Mouse (Mus musculus) cerebellum, adult 2 months (tissue): ENCODE measurements around the gene Zfp384. TPM values are rescaled to one million over a fixed set of nuclear protein-coding genes. Genes with fewer than 3 reads are reported as not detected.

ENCODE experiments used
- DNase-seq, 2 experiments: peaks; one replicate each; pipeline ENCODE4 v3.0.0; 2021
- H3K27ac ChIP-seq: fragments of 200-500 bp; 2 replicates; pipeline ENCODE4 v1.5.1; 2012; ENCODE audit warnings: low read length, control low read depth, inconsistent platforms; ENCODE audit not compliant: insufficient read depth
- H3K27me3 ChIP-seq: fragments of 200-500 bp; 2 replicates; pipeline ENCODE4 v1.6.1; 2012; ENCODE audit warnings: inconsistent platforms, mild to moderate bottlenecking, low read length, moderate library complexity; ENCODE audit not compliant: control insufficient read depth, insufficient read depth
- H3K4me1 ChIP-seq: fragments of 200-500 bp; 2 replicates; pipeline ENCODE4 v1.6.1; 2011; ENCODE audit warnings: low read length; ENCODE audit not compliant: control insufficient read depth, insufficient read depth
- H3K4me3 ChIP-seq: fragments of 200-500 bp; replicated peaks from 2 replicates; pipeline ENCODE3; 2011; ENCODE audit warnings: mild to moderate bottlenecking, low read depth, low read length, control low read depth; ENCODE audit not compliant: insufficient read depth
- CTCF ChIP-seq: fragments of 200-500 bp; IDR thresholded peaks from 2 replicates; pipeline ENCODE4 v1.5.1; 2011; ENCODE audit warnings: low read depth, mild to moderate bottlenecking, control low read depth, low read length, moderate library complexity, borderline replicate concordance; ENCODE audit not compliant: insufficient read depth
- POLR2A ChIP-seq: fragments of 200-500 bp; IDR thresholded peaks from 2 replicates; pipeline ENCODE4 v1.6.1; 2011; ENCODE audit warnings: low read length, control low read depth, borderline replicate concordance; ENCODE audit not compliant: insufficient read depth
- WGBS: fragments of 180-500 bp; shearing (Covaris S2); methylation state at CpG from one replicate; pipeline ENCODE4 v1.1.7; 2018; 5-methylcytosine and 5-hydroxymethylcytosine counted together
- polyA plus RNA-seq: library from polyadenylated mRNA; depleted of rRNA; stranded (reverse); fragments of >200 nt; gene quantifications from 2 replicates; pipeline ENCODE4 v1.2.3, GENCODE M21; 2012; rRNA removed

Zfp384 gene
- 57.3 and 64.8 TPM in 2 replicates for polyA plus RNA-seq

- DNase-seq: no peak
- 5% methylated on average over 3 of the region's 3 CpGs for WGBS
- no peaks in the 10 kb centered on the region for H3K27me3 ChIP-seq
- no peaks in the 10 kb centered on the region; the same call in 1 of the 2 replicates for H3K4me1 ChIP-seq
- H3K27ac ChIP-seq: peak within 1 kb of the TSS; percentile 98
- TF ChIP-seq CTCF (no peak), POLR2A (no peak)
- H3K4me3 ChIP-seq: peak within 1 kb of the TSS; percentile 78
Observed at GRCm38 (mm10) chr6:125009129-125009180, at the start of gene Zfp384. TSS of gene Zfp384 (plus strand) at chr6:125009145.

- 71% methylated on average over 13 of the region's 13 CpGs for WGBS
- TF ChIP-seq CTCF (no peak), POLR2A (no peak)
- no peak for DNase-seq
- no peak overlapping the region for H3K27ac ChIP-seq
- H3K4me3 ChIP-seq: no peak overlapping the region
- peaks cover 5% of the 10 kb centered on the region for H3K4me1 ChIP-seq
- H3K27me3 ChIP-seq: no peaks in the 10 kb centered on the region
Observed at GRCm38 (mm10) chr6:124959960-124960359, 49.0 kb upstream of the Zfp384 start.

DNA sequence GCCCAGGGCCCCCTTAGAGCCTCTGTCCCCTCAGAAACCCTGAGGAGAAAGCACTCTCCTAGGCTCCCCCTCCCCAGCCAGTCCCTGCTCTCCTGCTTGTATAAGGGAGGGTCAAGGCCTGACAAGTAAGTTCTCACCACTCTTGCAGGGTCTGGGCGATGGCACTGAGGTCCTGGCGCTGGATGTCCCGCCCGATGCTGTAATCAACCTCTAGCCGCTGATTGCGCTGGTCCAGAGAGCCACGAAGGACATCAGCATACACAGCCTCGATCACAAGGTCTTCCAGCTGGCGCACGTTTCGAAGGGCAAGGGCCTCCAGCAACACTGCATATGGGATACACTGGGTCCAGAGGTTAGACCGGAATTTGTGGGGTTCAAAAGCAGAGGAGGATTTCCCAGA lies 47.9 kb upstream of the Zfp384 start:
- Histone ChIP-seq H3K4me3 (no peak overlapping the region), H3K27ac (no peak overlapping the region), H3K27me3 (no peaks in the 10 kb centered on the region), H3K4me1 (peaks cover 5% of the 10 kb centered on the region)
- WGBS: 93% methylated on average over 12 of the region's 12 CpGs
- no peak for DNase-seq
- TF ChIP-seq POLR2A (no peak), CTCF (no peak)

DNA sequence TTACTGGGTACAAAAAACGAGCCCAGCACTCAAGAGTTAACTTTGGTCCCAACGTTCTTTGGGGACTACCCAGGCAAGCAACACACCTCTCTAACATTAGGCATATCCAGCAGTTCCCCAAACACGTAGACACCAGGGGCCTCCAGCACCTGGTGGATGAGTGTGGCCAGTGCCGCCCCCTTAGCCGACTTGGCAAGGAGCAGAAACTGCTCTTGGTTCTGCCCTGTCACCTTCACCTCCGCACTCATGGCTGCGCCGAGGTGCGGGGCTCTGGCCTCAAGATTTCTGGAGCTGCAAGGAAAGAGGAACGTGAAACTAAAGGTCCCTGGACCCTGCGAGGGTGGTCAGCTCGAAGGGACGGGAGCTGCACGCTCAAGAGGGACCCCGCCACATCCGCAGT lies 44.3 kb upstream of the Zfp384 start:
- 29% methylated on average over 16 of the region's 16 CpGs for WGBS
- no peak for DNase-seq
- peaks cover 5% of the 10 kb centered on the region for H3K4me1 ChIP-seq

DNA sequence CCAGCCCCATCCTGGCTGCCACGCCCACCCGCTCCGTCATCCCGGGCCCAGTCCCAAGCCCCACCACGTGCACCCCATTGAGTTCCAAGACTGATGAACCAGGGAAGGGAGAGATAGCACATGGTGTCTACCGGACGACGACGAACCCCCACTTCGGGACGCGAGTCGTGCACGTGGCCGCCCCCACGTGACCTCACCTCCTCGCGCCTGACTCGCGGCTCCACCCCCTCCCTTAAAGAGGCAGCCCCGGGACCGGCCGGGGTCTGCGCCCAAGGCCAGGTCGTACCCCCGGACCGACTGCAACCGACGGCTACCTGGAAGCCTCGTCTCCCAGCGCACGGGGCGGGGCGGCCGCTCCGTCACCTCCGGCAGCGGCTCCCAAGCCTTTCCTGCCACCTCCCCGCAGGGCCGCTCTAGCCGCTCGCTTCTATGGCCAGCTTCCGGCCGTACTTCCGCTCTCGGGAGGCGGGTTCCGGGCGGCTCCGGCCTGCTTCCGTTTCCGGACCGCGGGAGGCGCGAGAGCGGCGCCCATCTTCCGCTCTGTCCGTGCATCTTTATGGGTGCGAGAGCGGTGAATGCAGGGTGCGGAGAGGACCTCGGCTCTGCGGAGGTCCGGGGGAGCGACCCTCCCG lies 43.7 kb upstream of the Zfp384 start, which contains the start of gene Cops7a:
Gene Cops7a (minus strand): TSS at position 451 of the 632 bp plus-strand sequence.
- Histone ChIP-seq H3K27me3 (no peaks in the 10 kb centered on the region), H3K27ac (peak within 1 kb of the TSS; percentile 85), H3K4me3 (peak within 1 kb of the TSS; percentile 84), H3K4me1 (peaks cover 5% of the 10 kb centered on the region; the same call in 1 of the 2 replicates)
- peak; percentile 90 for TF ChIP-seq POLR2A
- no peak for TF ChIP-seq CTCF
- peak; percentile 97 for DNase-seq
- WGBS: under 1% methylated on average over 68 of the region's 68 CpGs

More for the DNA sequence above, 44.3 kb upstream of the Zfp384 start:
- Histone ChIP-seq H3K27ac (peak overlapping the region; percentile 85; the same call in 1 of the 2 replicates), H3K4me3 (peak overlapping the region; percentile 84), H3K27me3 (no peaks in the 10 kb centered on the region)
- TF ChIP-seq CTCF (no peak), POLR2A (no peak)

DNA sequence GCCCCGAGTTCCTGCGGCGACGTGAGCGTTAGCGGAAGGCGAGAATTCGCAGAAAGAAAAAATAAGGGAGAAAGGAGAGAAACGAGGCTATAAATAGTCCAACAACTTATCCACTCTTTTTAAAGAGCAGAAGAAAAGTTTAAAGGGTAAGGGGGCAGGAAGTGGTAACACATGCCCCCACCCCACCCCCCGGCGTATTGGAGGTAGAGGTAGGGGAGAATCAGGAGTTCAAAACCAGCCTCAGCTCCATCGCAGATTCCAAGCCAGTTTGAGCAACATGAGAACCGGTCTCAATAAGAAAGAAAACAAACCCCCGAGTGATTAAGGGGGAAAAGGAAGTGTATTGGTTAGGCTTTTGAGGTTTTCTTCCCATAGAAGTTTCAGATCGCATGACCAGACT lies 43.2 kb upstream of the Zfp384 start:
- no peak for DNase-seq
- TF ChIP-seq CTCF: no peak
- Histone ChIP-seq H3K4me3 (peak overlapping the region; percentile 84), H3K27me3 (no peaks in the 10 kb centered on the region), H3K27ac (peak overlapping the region; percentile 84), H3K4me1 (peaks cover 5% of the 10 kb centered on the region; the same call in 1 of the 2 replicates)
- WGBS: 11% methylated on average over 15 of the region's 15 CpGs

- Histone ChIP-seq H3K4me3 (no peak overlapping the region), H3K4me1 (peaks cover 5% of the 10 kb centered on the region; the same call in 1 of the 2 replicates), H3K27ac (no peak overlapping the region), H3K27me3 (no peaks in the 10 kb centered on the region)
- WGBS: 90% methylated on average over 7 of the region's 7 CpGs
- TF ChIP-seq CTCF: peak; percentile 27; the same call in 1 of the 2 replicates
- TF ChIP-seq POLR2A: no peak
- peak in 1 of 2 experiments; percentile 21 for DNase-seq
Observed at GRCm38 (mm10) chr6:124966466-124967118, 42.4 kb upstream of the Zfp384 start.

DNA sequence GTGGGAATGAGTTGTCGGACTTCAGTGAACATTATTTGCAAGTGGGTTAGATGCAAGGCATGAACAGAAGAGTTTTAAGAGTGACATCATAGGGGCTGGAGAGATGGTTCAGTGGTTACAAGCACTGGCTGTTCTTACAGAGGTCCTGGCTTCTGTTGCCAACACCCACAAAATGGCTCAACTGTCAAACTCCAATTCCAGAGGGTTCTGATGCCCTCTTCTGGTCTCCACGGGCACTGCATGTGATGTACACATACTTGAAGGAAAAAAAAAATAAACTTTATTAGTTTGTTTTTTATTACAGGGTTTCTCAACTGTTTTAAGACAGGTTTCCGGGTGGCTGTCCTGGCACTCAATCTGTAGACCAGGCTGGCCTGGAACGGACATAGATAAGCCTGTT lies 41.2 kb upstream of the Zfp384 start:
- H3K27me3 ChIP-seq: no peaks in the 10 kb centered on the region
- WGBS: 68% methylated on average over 4 of the region's 4 CpGs
- TF ChIP-seq CTCF (peak; percentile 48; the same call in 1 of the 2 replicates), POLR2A (no peak)
- no peak overlapping the region for H3K27ac ChIP-seq
- H3K4me3 ChIP-seq: no peak overlapping the region
- H3K4me1 ChIP-seq: peaks cover 5% of the 10 kb centered on the region; the same call in 1 of the 2 replicates
- DNase-seq: peak; percentile 29 to 65
